Mouse (Mus musculus) MEL (cell line): Measurements from ENCODE around the gene Gcnt2.

Experiments used
- BHLHE40 ChIP-seq: IDR thresholded peaks from 2 replicates; pipeline ENCODE4 v1.6.1; 2012; ENCODE audit warnings: low read depth, mild to moderate bottlenecking, inconsistent platforms, low read length, improper control_type of control experiment, borderline replicate concordance
- CTCF ChIP-seq, 3 experiments: IDR thresholded peaks in 2 of 3; conservative IDR thresholded peaks in 1 of 3; 2 replicates each; pipeline ENCODE4 v1.5.1; 2011 to 2012; ENCODE audit warnings: low read length in 3 of 3, low read depth in 2 of 3, mild to moderate bottlenecking in 2 of 3, improper control_type of control experiment in 1 of 3, inconsistent platforms in 1 of 3, mixed read lengths in 1 of 3, moderate library complexity in 1 of 3; ENCODE audit not compliant: control insufficient read depth in 1 of 3, insufficient read depth in 1 of 3, poor library complexity in 1 of 3, severe bottlenecking in 1 of 3
- ELF1 ChIP-seq: IDR thresholded peaks from 2 replicates; pipeline ENCODE4 v1.6.1; 2014; ENCODE audit warnings: low read depth, mild to moderate bottlenecking, inconsistent platforms, low read length, improper control_type of control experiment, moderate library complexity
- EP300 ChIP-seq, 2 experiments: IDR thresholded peaks; 2 replicates each; pipeline ENCODE4 v1.6.1; 2011; ENCODE audit warnings: improper control_type of control experiment in 2 of 2, low read length in 2 of 2, low read depth in 1 of 2, mild to moderate bottlenecking in 1 of 2
- JUND ChIP-seq: IDR thresholded peaks from 2 replicates; pipeline ENCODE4 v1.6.1; 2011; ENCODE audit warnings: low read depth, mild to moderate bottlenecking, improper control_type of control experiment, low read length
- MAFK ChIP-seq: IDR thresholded peaks from 2 replicates; pipeline ENCODE4 v1.6.1; 2011; ENCODE audit warnings: low read depth, mild to moderate bottlenecking, low read length, improper control_type of control experiment, borderline replicate concordance
- MAX ChIP-seq: IDR thresholded peaks from 2 replicates; pipeline ENCODE4 v1.6.1; 2011; ENCODE audit warnings: low read length, improper control_type of control experiment
- POLR2A ChIP-seq, 2 experiments: IDR thresholded peaks; 2 replicates each; pipeline ENCODE4 v1.6.1; 2011 to 2012; ENCODE audit warnings: low read length in 2 of 2, mild to moderate bottlenecking in 2 of 2, control low read depth in 1 of 2, improper control_type of control experiment in 1 of 2, low read depth in 1 of 2, moderate library complexity in 1 of 2; ENCODE audit not compliant: control insufficient read depth in 1 of 2, insufficient read depth in 1 of 2, poor library complexity in 1 of 2
- RCOR1 ChIP-seq: IDR thresholded peaks from 2 replicates; pipeline ENCODE4 v1.6.1; 2012; ENCODE audit warnings: low read depth, mild to moderate bottlenecking, inconsistent platforms, low read length, improper control_type of control experiment
- TBP ChIP-seq: IDR thresholded peaks from 2 replicates; pipeline ENCODE4 v1.8.0; 2011; ENCODE audit warnings: low read depth, low read length, improper control_type of control experiment
- UBTF ChIP-seq: IDR thresholded peaks from 2 replicates; pipeline ENCODE4 v1.6.1; 2012; ENCODE audit warnings: low read depth, mild to moderate bottlenecking, inconsistent platforms, low read length, improper control_type of control experiment, moderate library complexity, borderline replicate concordance; ENCODE audit not compliant: insufficient read depth
- ZC3H11A ChIP-seq: IDR thresholded peaks from 2 replicates; pipeline ENCODE4 v1.6.1; 2012; ENCODE audit warnings: low read depth, mild to moderate bottlenecking, inconsistent platforms, low read length, improper control_type of control experiment

DNA sequence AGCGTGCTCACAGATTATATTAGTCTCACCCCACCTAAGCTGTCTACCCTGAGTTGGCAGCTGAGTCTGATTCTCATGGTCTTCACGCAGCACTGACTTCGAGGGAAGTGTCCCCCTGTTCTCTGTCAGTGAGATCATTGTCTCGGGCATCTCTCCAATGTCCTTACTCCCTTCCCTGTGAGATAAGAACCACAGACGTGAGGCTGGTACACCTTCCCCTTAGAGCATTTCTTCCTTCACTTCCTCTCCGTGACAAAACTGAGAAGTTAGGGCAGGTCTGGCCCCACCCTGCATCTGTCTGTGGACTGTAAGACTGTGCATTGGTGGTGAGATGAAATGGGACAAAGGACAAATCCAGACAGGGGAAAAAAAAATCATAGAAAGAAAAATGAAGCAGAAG lies 13.6 kb upstream of the Gcnt2 start:
- no peak for TF ChIP-seq MAFK
- TF ChIP-seq MAX, result no peak
- no peak for TF ChIP-seq ZC3H11A
- no peak for TF ChIP-seq CTCF (IDR thresholded peaks at IDR 0.05 in 2 of 3, conservative IDR thresholded peaks at IDR 0.05 in 1 of 3; ENCODE audit: control insufficient read depth in 1 of 3, insufficient read depth in 1 of 3, low read depth in 2 of 3, low read length in 3 of 3, poor library complexity in 1 of 3, severe bottlenecking in 1 of 3)
- TF ChIP-seq UBTF, result no peak
- no peak for TF ChIP-seq POLR2A (IDR thresholded peaks at IDR 0.05; ENCODE audit: control insufficient read depth in 1 of 2, insufficient read depth in 1 of 2, low read depth in 1 of 2, low read length in 2 of 2, poor library complexity in 1 of 2)
- peak; percentile 49 to 66; a peak in 3 of 4 replicates for TF ChIP-seq EP300 (IDR thresholded peaks at IDR 0.05; ENCODE audit: low read depth in 1 of 2, low read length in 2 of 2)
- TF ChIP-seq TBP, result no peak
- TF ChIP-seq JUND, result 0 out of 2 replicates have a peak, but pooled peaks have one; percentile 26
- TF ChIP-seq BHLHE40, result 0 out of 2 replicates have a peak, but pooled peaks have one; percentile 45
- no peak for TF ChIP-seq RCOR1
- TF ChIP-seq ELF1, result no peak
